Mouse (Mus musculus): Measurements from ENCODE around the gene Gm10295.

DNA sequence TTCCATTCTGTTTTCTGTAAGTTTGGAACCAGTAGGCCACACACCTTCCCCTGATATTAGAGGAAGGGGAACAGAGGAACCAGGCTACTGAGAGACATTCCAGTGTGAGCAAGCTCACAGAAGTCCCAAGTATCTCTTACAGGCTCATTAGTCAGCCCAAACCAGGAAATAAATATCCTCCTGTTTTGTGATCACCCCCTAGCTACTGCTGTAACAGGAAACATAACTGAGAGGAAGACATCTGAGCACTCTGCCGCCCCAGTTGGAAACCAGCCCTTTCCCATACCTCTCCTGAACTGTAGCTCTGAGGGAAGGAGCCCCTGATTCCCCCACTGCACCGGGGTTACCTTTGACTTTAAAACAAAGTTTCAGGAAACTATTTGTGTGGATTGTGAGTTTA is 19.5 kb upstream of the Gm10295 start:
- no peak for TF ChIP-seq CTCF (IDR thresholded peaks at IDR 0.05; ENCODE audit: borderline replicate concordance, insufficient read depth, low read depth, low read length)
- no peak for TF ChIP-seq POLR2A (IDR thresholded peaks at IDR 0.05; ENCODE audit: borderline replicate concordance, insufficient read depth, low read length)
